Mouse (Mus musculus) E14TG2a.4 (cell line): ENCODE results near the gene Timm13.

Experiments used
- CTCF ChIP-seq: conservative IDR thresholded peaks from 2 replicates; pipeline ENCODE4 v1.5.1; 2014; ENCODE audit warnings: low read length
- POU5F1 ChIP-seq: IDR thresholded peaks from 2 replicates; pipeline ENCODE4 v1.6.1; 2014; ENCODE audit warnings: low read length, borderline replicate concordance

- TF ChIP-seq CTCF: no peak
- no peak for TF ChIP-seq POU5F1
Measured at GRCm38 (mm10) chr10:80897861-80898510, 2.8 kb downstream of the Timm13 start.
